ENCODE assay signal across 20 mouse cellular contexts in the genomic region with DNA sequence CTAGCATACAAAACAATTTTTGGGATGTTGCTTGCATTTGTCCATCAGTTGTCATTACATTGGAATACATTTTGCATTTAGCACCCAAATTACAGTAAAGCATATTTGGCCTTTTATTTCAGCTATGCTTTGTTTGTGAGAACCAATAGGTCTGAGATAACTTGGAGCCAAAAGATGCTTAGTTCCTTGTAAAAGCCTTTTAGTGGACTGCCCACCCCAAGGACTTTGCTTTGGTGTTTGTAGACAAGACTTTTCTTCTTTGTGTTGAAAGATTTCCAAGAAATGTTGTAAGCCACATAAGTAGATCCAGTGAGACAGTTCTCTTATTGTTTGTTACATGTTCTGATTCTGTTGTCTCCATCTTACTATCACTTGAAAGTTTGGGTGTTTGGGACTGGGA. TPM values are rescaled to one million over a fixed set of nuclear protein-coding genes. Genes with fewer than 3 reads are reported as not detected.
"Had no signal": no experiment of that assay in that cellular context is flagged by ENCODE, and none has a peak within 500 bp of the region (broad histone marks: within the 10 kb centered on the region; RNA-seq: fewer than 3 reads in every experiment).

No protein-coding gene starts in this region.

- H3K4me2 ChIP-seq: limb, embryonic 15.5 days; liver, embryonic 12.5 days; midbrain, embryonic 12.5 days; neural tube, embryonic 13.5 days; neural tube, embryonic 15.5 days had no signal

- H3K4me1 ChIP-seq: limb, embryonic 15.5 days; liver, embryonic 12.5 days had no signal

- H3K27ac ChIP-seq: limb, embryonic 15.5 days; liver, embryonic 12.5 days; liver, embryonic 14.5 days; midbrain, embryonic 10.5 days; midbrain, embryonic 12.5 days; neural tube, embryonic 13.5 days; neural tube, embryonic 15.5 days had no signal

- H3K9ac ChIP-seq: limb, embryonic 15.5 days; liver, embryonic 12.5 days; liver, embryonic 14.5 days; midbrain, embryonic 12.5 days; neural tube, embryonic 13.5 days; neural tube, embryonic 15.5 days had no signal

- H3K27me3 ChIP-seq: limb, embryonic 15.5 days; liver, embryonic 12.5 days; midbrain, embryonic 12.5 days; neural tube, embryonic 13.5 days; neural tube, embryonic 15.5 days had no signal

- ATAC-seq: liver, embryonic 12.5 days; midbrain, embryonic 16.5 days had no signal

- H3K9me3 ChIP-seq: limb, embryonic 15.5 days; liver, embryonic 12.5 days; midbrain, embryonic 10.5 days; midbrain, embryonic 12.5 days; neural tube, embryonic 13.5 days; neural tube, embryonic 15.5 days had no signal

- H3K4me3 ChIP-seq: limb, embryonic 15.5 days; liver, embryonic 12.5 days; midbrain, embryonic 10.5 days; midbrain, embryonic 12.5 days; myocyte; neural tube, embryonic 13.5 days; neural tube, embryonic 15.5 days had no signal

- DNase-seq: lung, adult 2 months; midbrain, embryonic 14.5 days; retina, postnatal 1 day; right cerebral cortex, adult 18-20 months; right cerebral cortex, postnatal 25 days; right cerebral cortex, postnatal 4 days; spleen, adult 18-20 months; thymus, adult 2 months; thymus, postnatal 25 days; thymus, postnatal 4 days had no signal

- H3K36me3 ChIP-seq: midbrain, embryonic 12.5 days had no signal

RNA-seq across cellular contexts. Expression of a gene that starts 42.7 kb away (rescaled TPM):
- polyA plus RNA-seq: myocyte; neural tube, embryonic 11.5 days had no signal
